Mouse (Mus musculus) liver, adult 2 months (tissue): ENCODE data around the gene BC053393.

ENCODE experiments used
- CTCF ChIP-seq: fragments of 200-500 bp; IDR thresholded peaks from 2 replicates; pipeline ENCODE4 v1.5.1; 2011; ENCODE audit warnings: low read depth, low read length, control low read depth
- POLR2A ChIP-seq: fragments of 200-500 bp; IDR thresholded peaks from 2 replicates; pipeline ENCODE4 v1.6.1; 2011; ENCODE audit warnings: low read length, control low read depth; ENCODE audit not compliant: insufficient read depth; ENCODE audit errors: extremely low read depth

GRCm38 (mm10) chr11:46530149-46530548, 41.2 kb upstream of the BC053393 start:
- no peak for TF ChIP-seq CTCF
- no peak for TF ChIP-seq POLR2A
